Mouse (Mus musculus) kidney, adult 10 weeks (tissue): ENCODE measurements around the gene Gm47969. TPM values are rescaled to one million over a fixed set of nuclear protein-coding genes. Genes with fewer than 3 reads are reported as not detected.

Experiments
- polyA plus RNA-seq: library from polyadenylated mRNA; stranded (reverse); fragments of 350-450 nt; fragmentation: Illumina TruSeq; extraction: RNeasy Lipid Tissue Mini Kit (QIAGEN cat#74804); gene quantifications from one replicate; pipeline ENCODE4 v1.2.3, GENCODE M21; 2014; ENCODE audit warnings: low read depth, low replicate concordance

Gm47969 gene
- not detected for polyA plus RNA-seq

DNA sequence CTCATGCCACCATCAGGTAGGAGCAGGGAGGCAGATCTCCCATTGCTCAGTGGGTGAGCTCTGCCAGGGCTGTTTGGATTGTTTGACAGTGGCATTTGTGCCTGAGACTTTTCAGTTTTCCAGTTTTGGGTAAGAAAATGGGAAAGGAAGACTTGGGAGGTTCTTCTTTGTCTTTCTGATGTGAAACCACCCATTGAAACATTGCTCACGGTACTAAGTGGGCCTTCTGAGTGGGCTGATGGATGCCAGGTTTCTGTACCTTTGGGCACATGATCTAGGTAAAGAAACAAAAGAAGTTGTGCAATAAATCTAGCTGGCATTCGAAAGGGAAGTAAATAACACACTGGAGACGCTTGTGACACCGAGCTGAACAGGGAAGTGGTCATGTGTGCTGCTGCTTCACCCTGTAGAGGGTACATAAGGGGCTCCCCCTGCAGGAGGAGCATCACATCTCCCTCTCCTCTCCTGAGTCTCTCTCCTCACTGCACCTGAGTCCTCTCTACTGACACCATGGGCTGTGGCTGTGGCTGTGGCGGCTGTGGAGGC, at the start of gene Gm47969:
TSS of gene Gm47969 (plus strand) at position 51 of the 546 bp plus-strand sequence.

GRCm38 (mm10) chr1:83000306-83000705, 44.4 kb upstream of the Gm47969 start, which contains the start of gene Gm47959:
TSS of gene Gm47959 (plus strand) at chr1:83000548.

DNA sequence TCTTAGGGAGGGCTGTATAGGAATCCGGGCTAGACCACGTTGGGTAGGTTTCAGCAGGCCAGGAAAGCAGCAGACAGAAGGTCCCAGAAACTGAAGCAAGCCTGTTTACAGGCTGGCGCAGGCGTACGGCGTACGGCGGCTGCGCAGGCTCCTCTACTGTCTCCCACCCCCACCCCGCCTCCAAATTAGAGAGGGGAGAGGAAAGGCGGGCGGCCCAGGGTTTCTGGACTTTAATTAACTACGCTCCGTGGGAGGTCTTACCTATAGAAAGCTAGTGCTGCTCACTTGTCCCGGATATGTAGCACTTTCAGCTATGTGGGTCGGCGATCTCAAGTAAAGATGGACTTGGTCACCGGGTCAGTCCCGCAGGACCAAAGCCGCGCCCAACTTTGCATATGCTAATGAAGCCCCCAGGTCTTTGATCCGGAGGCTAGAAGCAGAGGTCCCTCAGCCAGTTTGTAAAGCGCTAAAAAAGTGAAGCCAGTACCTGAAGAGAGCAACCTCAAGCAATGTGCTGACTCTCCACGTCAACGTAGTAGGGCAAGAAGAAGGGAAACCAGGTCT, 6.5 kb upstream of the Gm47969 start, which contains the start of gene Slc19a3:
TSS of gene Slc19a3 (minus strand) at position 340 of the 564 bp plus-strand sequence.

DNA sequence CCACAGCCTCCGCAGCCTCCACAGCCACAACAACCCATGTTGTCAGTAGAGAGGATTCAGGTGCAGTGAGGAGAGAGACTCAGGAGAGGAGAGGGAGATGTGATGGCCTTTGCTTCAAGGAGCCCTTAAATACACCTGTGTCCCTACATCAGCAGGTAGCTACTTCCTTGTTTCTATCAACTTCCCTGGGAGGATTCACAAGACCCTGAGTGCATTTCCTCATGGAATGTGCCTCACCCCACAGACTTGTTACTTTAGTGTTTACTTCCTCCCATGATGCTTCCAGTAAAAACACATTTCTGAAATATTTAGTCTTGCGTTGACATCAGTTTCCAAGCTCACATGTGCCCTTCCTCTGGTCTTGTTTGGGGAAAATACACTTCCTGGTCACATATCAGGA, 2.4 kb upstream of the Gm47969 start, which contains the start of gene Krtap28-10:
TSS of gene Krtap28-10 (minus strand) at position 101 of the 400 bp plus-strand sequence.

GRCm38 (mm10) chr1:83059278-83059677, 14.5 kb downstream of the Gm47969 start, which contains the start of gene A030005K14Rik:
TSS of gene A030005K14Rik (minus strand) at chr1:83059378.

GRCm38 (mm10) chr1:83060643-83061042, 15.9 kb downstream of the Gm47969 start, which contains the start of gene Krtap28-13:
TSS of gene Krtap28-13 (plus strand) at chr1:83060930.

Other genes starting within 250 kb of the Gm47969 start
- gene Agfg1, start 205.4 kb upstream of the Gm47969 start, polyA plus RNA-seq, result 67.5 TPM
- not detected for gene A030005L19Rik, start 131.6 kb upstream of the Gm47969 start, polyA plus RNA-seq
- not detected for gene A030014E15Rik, start 120.0 kb upstream of the Gm47969 start, polyA plus RNA-seq
- not detected for gene Gm6217, start 113.5 kb upstream of the Gm47969 start, polyA plus RNA-seq
- gene A030003K21Rik, start 101.5 kb upstream of the Gm47969 start, polyA plus RNA-seq, result not detected
- not detected for gene Gm7544, start 88.9 kb upstream of the Gm47969 start, polyA plus RNA-seq
- gene Gm47955, start 84.6 kb upstream of the Gm47969 start, polyA plus RNA-seq, result not detected
- gene Gm47959, start 44.4 kb upstream of the Gm47969 start, polyA plus RNA-seq, result not detected
- 53.2 TPM for gene Slc19a3, start 6.5 kb upstream of the Gm47969 start, polyA plus RNA-seq
- gene Krtap28-10, start 2.5 kb upstream of the Gm47969 start, polyA plus RNA-seq, result not detected
- gene A030005K14Rik, start 14.4 kb downstream of the Gm47969 start, polyA plus RNA-seq, result not detected
- gene Krtap28-13, start 16.0 kb downstream of the Gm47969 start, polyA plus RNA-seq, result not detected
- gene Ccl20, start 71.8 kb downstream of the Gm47969 start, polyA plus RNA-seq, result not detected
- 0.44 TPM for gene Daw1, start 114.8 kb downstream of the Gm47969 start, polyA plus RNA-seq